Comparison of ENCODE assay signal across 16 mouse cellular contexts in the genomic region with DNA sequence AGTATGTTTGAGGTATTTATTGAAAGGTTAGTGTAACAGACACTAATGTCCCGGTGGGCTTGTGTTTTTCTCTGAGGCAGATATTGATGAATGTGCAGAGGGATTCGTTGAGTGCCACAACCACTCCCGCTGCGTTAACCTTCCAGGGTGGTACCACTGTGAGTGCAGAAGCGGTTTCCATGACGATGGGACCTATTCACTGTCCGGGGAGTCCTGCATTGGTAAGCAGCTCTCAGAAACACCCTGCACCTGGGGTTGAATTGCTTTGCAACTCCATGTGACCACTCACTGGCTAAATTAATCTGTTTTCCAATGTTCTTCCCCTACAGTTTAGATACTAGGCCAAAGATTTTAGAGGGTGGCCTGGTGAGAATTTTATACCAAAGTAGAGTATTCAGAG.
DNase-seq lines count a peak whose midpoint lies in the region; ATAC-seq and TF ChIP-seq lines count a peak whose summit lies in the region.
"Had no signal": no experiment of that assay in that cellular context is flagged by ENCODE, and none has a peak within 500 bp of the region (broad histone marks: within the 10 kb centered on the region; RNA-seq: fewer than 3 reads in every experiment).

No protein-coding gene starts in this region.

- no peaks in the 10 kb centered on the region for H3K9me3 ChIP-seq in ES-E14 (ENCODE audit: control insufficient read depth, insufficient read depth, low read depth, low read length)
- H3K9me3 ChIP-seq in forebrain, embryonic 14.5 days (replicated peaks; ENCODE audit: control insufficient read depth, low read length) = no peaks in the 10 kb centered on the region
- no peaks in the 10 kb centered on the region for H3K9me3 ChIP-seq in midbrain, embryonic 14.5 days (ENCODE audit: control insufficient read depth, low read length)
- H3K9me3 ChIP-seq: embryonic facial prominence, embryonic 15.5 days; intestine, embryonic 15.5 days; neural tube, embryonic 13.5 days had no signal

- in situ Hi-C loops in ES-E14 (cut with MboI; ENCODE audit: low sequenced_read_pairs in 2 of 2, unreplicated experiment in 2 of 2) = no loop called here

- no peaks in the 10 kb centered on the region for H3K27me3 ChIP-seq in forebrain, embryonic 14.5 days (replicated peaks; ENCODE audit: control insufficient read depth, insufficient read depth, low read length)
- no peaks in the 10 kb centered on the region for H3K27me3 ChIP-seq in midbrain, embryonic 14.5 days (ENCODE audit: control insufficient read depth, insufficient read depth, low read length)
- H3K27me3 ChIP-seq: embryonic facial prominence, embryonic 15.5 days; intestine, embryonic 15.5 days; neural tube, embryonic 13.5 days had no signal

- no peaks in the 10 kb centered on the region for H3K36me3 ChIP-seq in ES-E14 (ENCODE audit: control insufficient read depth, insufficient read depth, low read length, poor library complexity, severe bottlenecking)
- H3K36me3 ChIP-seq in forebrain, embryonic 14.5 days (ENCODE audit: control insufficient read depth, insufficient read depth, low read length) = no peaks in the 10 kb centered on the region
- no peaks in the 10 kb centered on the region for H3K36me3 ChIP-seq in midbrain, embryonic 14.5 days (ENCODE audit: control insufficient read depth, insufficient read depth, low read length)
- H3K36me3 ChIP-seq: embryonic facial prominence, embryonic 15.5 days; intestine, embryonic 15.5 days; neural tube, embryonic 13.5 days had no signal

- WGBS in forebrain, embryonic 14.5 days = 19% methylated on average over 7 of the region's 7 CpGs
- 9% methylated on average over 7 of the region's 7 CpGs for WGBS in midbrain, embryonic 14.5 days

- ATAC-seq in forebrain, embryonic 14.5 days = peak; percentile 72; the same call in 1 of the 2 replicates
- ATAC-seq in midbrain, embryonic 14.5 days (ENCODE audit: low FRiP score, low TSS enrichment) = peak; percentile 48; the same call in 1 of the 2 replicates
- ATAC-seq: intestine, embryonic 15.5 days had no signal

- H3K4me2 ChIP-seq in forebrain, embryonic 14.5 days (ENCODE audit: low read length) = no peak overlapping the region
- no peak overlapping the region for H3K4me2 ChIP-seq in midbrain, embryonic 14.5 days (ENCODE audit: low read length)
- H3K4me2 ChIP-seq: embryonic facial prominence, embryonic 15.5 days; intestine, embryonic 15.5 days; lung, embryonic 14.5 days; neural tube, embryonic 13.5 days had no signal

- no peaks in the 10 kb centered on the region for H3K4me1 ChIP-seq in ES-E14 (ENCODE audit: control insufficient read depth in 2 of 2, insufficient read depth in 2 of 2, low read length in 2 of 2, poor library complexity in 1 of 2)
- no peaks in the 10 kb centered on the region for H3K4me1 ChIP-seq in forebrain, embryonic 14.5 days (ENCODE audit: control insufficient read depth, insufficient read depth, low read length)
- H3K4me1 ChIP-seq in midbrain, embryonic 14.5 days (ENCODE audit: control insufficient read depth, insufficient read depth, low read length) = no peaks in the 10 kb centered on the region
- H3K4me1 ChIP-seq: embryonic facial prominence, embryonic 15.5 days; intestine, embryonic 15.5 days had no signal

- H3K27ac ChIP-seq in ES-E14 (ENCODE audit: insufficient read depth, low read depth, low read length, poor library complexity, severe bottlenecking) = no peak overlapping the region
- no peak overlapping the region for H3K27ac ChIP-seq in forebrain, embryonic 14.5 days (ENCODE audit: low read depth, low read length)
- H3K27ac ChIP-seq in midbrain, embryonic 14.5 days (replicated peaks; ENCODE audit: low read depth, low read length) = no peak overlapping the region
- H3K27ac ChIP-seq: embryonic facial prominence, embryonic 15.5 days; intestine, embryonic 15.5 days; neural tube, embryonic 13.5 days had no signal

- peak; percentile 3 for DNase-seq in ES-E14 (ENCODE audit: low read depth, low spot score)
- DNase-seq in embryo, embryonic 10 days (ENCODE audit: low spot score) = peak; percentile 37
- DNase-seq in forebrain, embryonic 14.5 days (ENCODE audit: low spot score) = peak; percentile 40
- DNase-seq in midbrain, embryonic 14.5 days = peak; percentile 65
- DNase-seq in urinary bladder, postnatal 14 days (ENCODE audit: low spot score) = no peak
- DNase-seq in testis, postnatal 10 days (ENCODE audit: low spot score) = no peak
- no peak for DNase-seq in cerebellum, adult 18-20 months
- DNase-seq: cerebellum, adult 9-11 months; heart, adult 18-20 months; layer of hippocampus, adult 9-11 months; liver; lung, embryonic 14.5 days; right cerebral cortex, postnatal 14 days had no signal

- no peak overlapping the region for H3K4me3 ChIP-seq in ES-E14 (ENCODE audit: insufficient read depth in 1 of 2, low read depth in 1 of 2, low read length in 2 of 2, poor library complexity in 1 of 2, severe bottlenecking in 1 of 2)
- H3K4me3 ChIP-seq in forebrain, embryonic 14.5 days (ENCODE audit: low read depth, low read length) = no peak overlapping the region
- no peak overlapping the region for H3K4me3 ChIP-seq in midbrain, embryonic 14.5 days (replicated peaks; ENCODE audit: low read depth, low read length)
- H3K4me3 ChIP-seq: embryonic facial prominence, embryonic 15.5 days; intestine, embryonic 15.5 days; neural tube, embryonic 13.5 days had no signal

- no peak overlapping the region for H3K9ac ChIP-seq in ES-E14 (ENCODE audit: insufficient read depth, low read depth, low read length, poor library complexity, severe bottlenecking)
- no peak overlapping the region for H3K9ac ChIP-seq in forebrain, embryonic 14.5 days (ENCODE audit: low read length)
- H3K9ac ChIP-seq in midbrain, embryonic 14.5 days (replicated peaks; ENCODE audit: low read length) = no peak overlapping the region
- H3K9ac ChIP-seq: embryonic facial prominence, embryonic 15.5 days; intestine, embryonic 15.5 days; lung, embryonic 14.5 days; neural tube, embryonic 13.5 days had no signal

TF ChIP-seq in ES-E14, 5 proteins besides CTCF, POLR2A, EP300 and RAD21:
- TF ChIP-seq ZNF384 (IDR thresholded peaks at IDR 0.05; ENCODE audit: low read depth, low read length) (no peak), CHD2 (IDR thresholded peaks at IDR 0.05; ENCODE audit: low read depth, low read length) (no peak), MAFK (IDR thresholded peaks at IDR 0.05; ENCODE audit: insufficient read depth, low read depth, low read length) (no peak), ZC3H11A (IDR thresholded peaks at IDR 0.05; ENCODE audit: borderline replicate concordance, low read depth, low read length) (no peak), HCFC1 (IDR thresholded peaks at IDR 0.05; ENCODE audit: borderline replicate concordance, insufficient read depth, low read length) (no peak)
TF ChIP-seq in ES-E14: peak in this region for 0.

Comparison
In these comparisons a context has a peak if more than half of its experiments do, and no peak if none do; other contexts are left out.
1. DNase-seq: peak in ES-E14 (single experiment), embryo, embryonic 10 days (single experiment), forebrain, embryonic 14.5 days (single experiment) and midbrain, embryonic 14.5 days (single experiment); none in urinary bladder, postnatal 14 days (single experiment), testis, postnatal 10 days (single experiment) and cerebellum, adult 18-20 months (0 of 2).